Mouse (Mus musculus) embryonic facial prominence, embryonic 11.5 days (tissue): ENCODE results near the gene Bdkrb1. TPM values are rescaled to one million over a fixed set of nuclear protein-coding genes. Genes with fewer than 3 reads are reported as not detected.

Experiments
- ATAC-seq: fragments of 200-750 bp; cut with Nextera tagmentation; replicated peaks from 2 replicates; pipeline ENCODE4 v1.8.0; 2017; ENCODE audit warnings: low read depth; ENCODE audit not compliant: insufficient number of reproducible peaks, low FRiP score, low TSS enrichment
- DNase-seq: peaks from one replicate; pipeline ENCODE4 v3.0.0-alpha.2; 2015; ENCODE audit warnings: low spot score
- H3K27ac ChIP-seq: fragments of 300-500 bp; sonication (generic); replicated peaks from 2 replicates; pipeline ENCODE4 v1.5.1; 2014; ENCODE audit warnings: mild to moderate bottlenecking, low read depth, low read length, control low read depth
- H3K27me3 ChIP-seq: fragments of 300-500 bp; sonication (generic); 2 replicates; pipeline ENCODE4 v1.6.1; 2014; ENCODE audit warnings: mild to moderate bottlenecking, low read length, moderate library complexity, mixed read lengths; ENCODE audit not compliant: control insufficient read depth, insufficient read depth
- H3K36me3 ChIP-seq: fragments of 300-500 bp; sonication (generic); replicated peaks from 2 replicates; pipeline ENCODE4 v1.6.1; 2014; ENCODE audit warnings: low read depth, mild to moderate bottlenecking, low read length, moderate library complexity, mixed read lengths; ENCODE audit not compliant: control insufficient read depth, insufficient read depth
- H3K4me1 ChIP-seq: fragments of 300-500 bp; sonication (generic); 2 replicates; pipeline ENCODE4 v1.6.1; 2014; ENCODE audit warnings: low read length, mixed read lengths; ENCODE audit not compliant: control insufficient read depth, insufficient read depth
- H3K4me2 ChIP-seq: fragments of 300-500 bp; sonication (generic); 2 replicates; pipeline ENCODE4 v1.6.1; 2014; ENCODE audit warnings: low read depth, mild to moderate bottlenecking, control low read depth, low read length, moderate library complexity
- H3K4me3 ChIP-seq: fragments of 300-500 bp; sonication (generic); 2 replicates; pipeline ENCODE4 v1.5.1; 2014; ENCODE audit warnings: low read depth, low read length, control low read depth
- H3K9ac ChIP-seq: fragments of 300-500 bp; sonication (generic); replicated peaks from 2 replicates; pipeline ENCODE4 v1.6.1; 2014; ENCODE audit warnings: mild to moderate bottlenecking, control low read depth, low read length
- H3K9me3 ChIP-seq: fragments of 300-500 bp; sonication (generic); replicated peaks from 2 replicates; pipeline ENCODE4 v1.6.1; 2016; ENCODE audit warnings: mild to moderate bottlenecking, low read length, inconsistent platforms, mixed read lengths; ENCODE audit not compliant: control insufficient read depth
- WGBS: fragments of 180-500 bp; shearing (Covaris S2); extraction: QIAGEN DNeasy Blood & Tissue Kit; methylation state at CpG from one replicate; pipeline ENCODE4 v1.1.7; 2014; 5-methylcytosine and 5-hydroxymethylcytosine counted together
- polyA plus RNA-seq: library from polyadenylated mRNA; unstranded; fragments of >200 nt; fragmentation: Nextera tagmentation; extraction: Ambion mirVana; gene quantifications from 2 replicates; pipeline ENCODE4 v1.2.1, GENCODE M21; 2014

Gene Bdkrb1
- polyA plus RNA-seq, 1 experiment from 2014 or later, result 0.17 TPM

DNA sequence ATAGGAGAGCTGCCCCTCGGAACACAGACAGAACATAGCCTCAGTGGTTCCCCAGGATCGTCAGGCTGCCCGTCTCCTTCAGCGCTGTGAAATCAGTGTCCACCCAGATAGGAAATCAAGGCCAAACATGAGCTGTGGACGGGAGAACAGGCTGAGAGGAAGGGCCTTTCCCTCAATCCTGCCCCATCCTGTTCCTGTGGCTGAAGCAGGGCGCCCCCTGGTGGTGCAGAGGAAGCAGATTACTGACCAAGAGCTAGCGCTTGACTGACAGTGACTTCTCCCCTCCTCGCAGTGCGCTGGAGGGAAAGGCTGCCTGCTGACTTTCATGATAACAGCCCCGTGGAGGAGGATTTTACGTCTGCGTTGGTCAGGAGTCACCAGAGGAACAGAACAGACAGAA, 18.0 kb upstream of the Bdkrb1 start:
- ATAC-seq, result no peak

DNA sequence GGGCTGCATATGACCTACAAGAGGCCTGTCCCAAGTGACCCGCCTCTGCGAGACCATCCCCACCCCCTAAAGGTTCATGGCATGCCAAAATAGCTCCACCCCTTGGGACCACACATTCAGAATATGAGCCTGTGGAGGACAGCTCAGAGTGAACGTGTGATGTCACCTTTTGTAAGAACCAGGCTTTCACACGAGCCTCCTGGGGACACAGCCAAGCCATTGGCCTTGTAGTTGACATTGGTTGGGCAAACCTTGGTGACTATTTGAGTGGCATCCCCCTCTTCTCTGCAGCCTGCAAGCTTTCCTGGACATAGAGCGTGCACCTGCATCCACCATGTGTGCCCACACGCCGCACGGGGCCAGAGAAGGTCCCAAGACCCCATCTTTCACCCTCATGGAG, 15.4 kb upstream of the Bdkrb1 start:
- Histone ChIP-seq H3K9me3 (no peaks in the 10 kb centered on the region), H3K4me1 (no peaks in the 10 kb centered on the region), H3K4me2 (no peak overlapping the region), H3K4me3 (no peak overlapping the region), H3K36me3 (no peaks in the 10 kb centered on the region), H3K27me3 (no peaks in the 10 kb centered on the region), H3K27ac (no peak overlapping the region), H3K9ac (no peak overlapping the region)
- DNase-seq (no peak), ATAC-seq (no peak)
- WGBS, result 86% methylated on average over 8 of the region's 8 CpGs

More for the DNA sequence above, 18.0 kb upstream of the Bdkrb1 start:
- Histone ChIP-seq H3K4me3 (no peak overlapping the region), H3K9ac (no peak overlapping the region), H3K9me3 (no peaks in the 10 kb centered on the region), H3K36me3 (no peaks in the 10 kb centered on the region), H3K4me2 (no peak overlapping the region), H3K27me3 (no peaks in the 10 kb centered on the region), H3K27ac (no peak overlapping the region), H3K4me1 (no peaks in the 10 kb centered on the region)
- peak; percentile 79 for DNase-seq
- 18% methylated on average over 12 of the region's 12 CpGs for WGBS

DNA sequence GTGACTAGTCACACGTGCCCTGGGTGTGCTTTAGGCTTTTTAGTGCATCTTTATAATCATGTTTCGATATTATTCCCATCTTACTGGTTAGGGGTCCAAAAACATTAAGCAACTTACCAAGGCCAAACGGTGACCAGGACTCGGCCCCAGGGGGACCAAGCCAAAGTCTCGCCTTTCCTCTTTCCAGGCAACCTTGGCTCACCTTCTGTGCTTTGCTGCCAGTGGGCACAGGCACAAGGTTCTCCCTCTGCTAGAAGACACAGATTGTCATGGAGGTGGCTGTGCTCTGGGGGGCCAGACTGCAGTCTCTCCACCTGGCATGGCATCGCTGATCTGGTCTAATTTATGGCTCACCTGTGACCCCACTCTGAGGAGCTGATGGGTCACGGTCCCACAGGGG, 12.1 kb upstream of the Bdkrb1 start:
- Histone ChIP-seq H3K4me2 (no peak overlapping the region), H3K27me3 (no peaks in the 10 kb centered on the region), H3K9me3 (no peaks in the 10 kb centered on the region), H3K36me3 (no peaks in the 10 kb centered on the region), H3K27ac (no peak overlapping the region), H3K4me1 (no peaks in the 10 kb centered on the region; the same call in 1 of the 2 replicates), H3K9ac (no peak overlapping the region), H3K4me3 (no peak overlapping the region)
- 77% methylated on average over 7 of the region's 7 CpGs for WGBS
- DNase-seq (no peak), ATAC-seq (no peak)

DNA sequence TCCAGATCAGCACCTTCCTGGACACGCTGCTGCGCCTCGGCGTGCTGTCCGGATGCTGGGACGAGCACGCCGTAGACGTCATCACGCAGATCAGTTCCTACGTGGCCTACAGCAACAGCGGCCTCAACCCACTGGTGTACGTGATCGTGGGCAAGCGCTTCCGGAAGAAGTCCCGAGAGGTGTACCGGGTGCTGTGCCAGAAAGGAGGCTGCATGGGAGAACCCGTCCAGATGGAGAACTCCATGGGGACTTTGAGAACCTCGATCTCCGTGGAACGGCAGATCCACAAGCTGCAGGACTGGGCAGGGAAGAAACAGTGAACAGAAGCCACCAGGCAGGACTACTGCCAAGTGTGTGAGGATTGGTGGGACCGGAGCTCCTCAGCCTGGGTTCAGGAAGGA, 10.5 kb upstream of the Bdkrb1 start:
- WGBS, result 97% methylated on average over 23 of the region's 23 CpGs
- Histone ChIP-seq H3K4me1 (no peaks in the 10 kb centered on the region; the same call in 1 of the 2 replicates), H3K9ac (no peak overlapping the region), H3K27me3 (no peaks in the 10 kb centered on the region), H3K4me3 (no peak overlapping the region), H3K9me3 (no peaks in the 10 kb centered on the region), H3K27ac (no peak overlapping the region), H3K4me2 (no peak overlapping the region), H3K36me3 (no peaks in the 10 kb centered on the region)
- ATAC-seq (no peak), DNase-seq (no peak)

DNA sequence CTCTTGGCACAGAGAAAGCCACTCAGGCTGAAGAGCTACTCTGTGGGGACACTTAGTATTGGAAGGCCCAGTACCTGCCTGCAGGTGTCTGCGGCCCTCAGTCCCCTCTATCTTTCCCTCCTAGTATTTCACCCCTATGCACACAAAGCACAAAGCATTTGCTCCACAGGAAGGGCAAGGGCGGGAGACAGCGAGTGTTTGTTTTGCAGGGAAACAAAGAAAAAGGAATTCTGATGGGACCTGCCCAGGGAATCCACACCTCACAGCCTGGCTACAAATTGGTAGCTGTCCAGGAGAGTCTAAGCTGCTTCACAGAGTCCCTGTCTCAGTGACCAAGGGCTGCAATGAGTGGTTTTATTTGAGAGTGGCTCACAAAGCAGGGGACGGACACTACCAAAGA, 9.4 kb upstream of the Bdkrb1 start:
- no peaks in the 10 kb centered on the region for H3K9me3 ChIP-seq
- H3K4me3 ChIP-seq, result no peak overlapping the region
- no peaks in the 10 kb centered on the region for H3K27me3 ChIP-seq
- H3K27ac ChIP-seq, result no peak overlapping the region
- ATAC-seq (no peak), DNase-seq (no peak)
- H3K36me3 ChIP-seq, result no peaks in the 10 kb centered on the region
- no peaks in the 10 kb centered on the region; the same call in 1 of the 2 replicates for H3K4me1 ChIP-seq
- H3K4me2 ChIP-seq, result no peak overlapping the region
- 57% methylated on average over 4 of the region's 4 CpGs for WGBS
- H3K9ac ChIP-seq, result no peak overlapping the region

DNA sequence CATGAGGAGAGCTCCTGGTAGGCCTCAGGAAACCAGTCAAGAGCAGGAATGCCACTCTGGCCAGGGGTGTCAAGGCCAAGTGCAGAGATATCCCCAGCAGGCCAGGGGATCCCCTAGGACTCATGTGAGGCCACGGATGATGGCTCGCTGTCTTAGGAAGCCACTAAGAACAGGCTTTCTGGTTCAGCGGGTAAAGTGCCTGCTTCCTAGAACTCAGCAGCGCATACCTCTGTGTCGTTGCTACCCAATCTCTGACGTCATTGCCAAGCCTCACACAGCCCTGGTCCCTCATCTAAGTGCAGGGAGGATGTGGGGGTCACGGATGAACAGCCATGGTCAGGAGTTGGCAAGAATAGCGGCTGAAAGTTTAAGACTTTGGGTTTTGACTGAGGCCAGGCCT, 5.8 kb upstream of the Bdkrb1 start:
- no peak for DNase-seq
- 89% methylated on average over 8 of the region's 8 CpGs for WGBS
- ATAC-seq, result no peak

DNA sequence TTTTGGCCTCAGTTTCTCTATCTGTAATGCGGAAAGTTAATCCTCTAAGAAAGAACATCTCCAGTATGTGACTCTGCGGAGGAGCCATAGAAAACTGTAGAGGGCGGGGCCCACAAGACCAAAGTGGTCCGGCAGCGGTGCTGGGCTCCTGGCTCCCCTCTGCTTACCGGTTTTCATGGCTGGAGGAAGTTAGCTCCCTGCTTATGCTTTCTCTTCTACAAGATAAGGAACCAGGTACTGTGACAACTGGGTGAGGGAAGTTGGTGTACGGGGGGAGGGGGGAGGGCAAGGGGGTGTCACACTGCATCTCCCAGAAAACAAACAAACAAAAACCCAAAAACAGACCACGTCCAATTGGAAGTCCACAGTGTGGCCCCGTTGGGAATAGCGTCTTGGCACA, 4.4 kb upstream of the Bdkrb1 start:
- H3K4me2 ChIP-seq, result no peak overlapping the region
- no peaks in the 10 kb centered on the region for H3K36me3 ChIP-seq
- no peak overlapping the region for H3K4me3 ChIP-seq
- no peak overlapping the region for H3K27ac ChIP-seq
- H3K9me3 ChIP-seq, result no peaks in the 10 kb centered on the region
- H3K27me3 ChIP-seq, result no peaks in the 10 kb centered on the region
- ATAC-seq (no peak), DNase-seq (no peak)
- WGBS, result 78% methylated on average over 10 of the region's 10 CpGs
- no peaks in the 10 kb centered on the region; the same call in 1 of the 2 replicates for H3K4me1 ChIP-seq
- H3K9ac ChIP-seq, result no peak overlapping the region

More for the DNA sequence above, 5.8 kb upstream of the Bdkrb1 start:
- no peak overlapping the region for H3K9ac ChIP-seq
- H3K27ac ChIP-seq, result no peak overlapping the region
- no peaks in the 10 kb centered on the region for H3K36me3 ChIP-seq
- no peaks in the 10 kb centered on the region; the same call in 1 of the 2 replicates for H3K4me1 ChIP-seq
- H3K4me2 ChIP-seq, result no peak overlapping the region
- H3K4me3 ChIP-seq, result no peak overlapping the region
- no peaks in the 10 kb centered on the region for H3K27me3 ChIP-seq
- H3K9me3 ChIP-seq, result no peaks in the 10 kb centered on the region

DNA sequence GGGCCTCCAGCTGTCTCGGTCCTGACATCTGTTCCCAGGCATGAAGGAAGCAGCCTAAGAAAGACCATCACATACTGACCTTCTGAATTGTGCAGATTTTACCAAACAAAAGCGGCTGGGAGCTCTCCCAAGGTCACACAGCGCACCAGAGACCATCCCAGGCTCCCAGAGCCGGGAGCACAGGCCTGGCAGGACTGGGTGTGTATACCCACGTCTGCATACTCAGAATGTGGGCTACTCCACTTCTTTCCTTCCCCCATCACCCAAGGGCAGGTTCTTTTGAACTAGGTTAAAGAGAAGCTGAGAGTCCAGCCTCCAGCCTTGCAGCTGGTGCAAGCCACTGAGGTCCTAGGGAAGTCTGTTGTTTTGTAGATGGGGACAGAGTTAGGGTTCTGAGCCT, 3.8 kb upstream of the Bdkrb1 start:
- WGBS, result 40% methylated on average over 5 of the region's 5 CpGs
- no peak overlapping the region for H3K27ac ChIP-seq
- H3K36me3 ChIP-seq, result no peaks in the 10 kb centered on the region
- H3K4me2 ChIP-seq, result no peak overlapping the region
- no peaks in the 10 kb centered on the region for H3K9me3 ChIP-seq
- ATAC-seq (no peak), DNase-seq (no peak)
- no peak overlapping the region for H3K9ac ChIP-seq
- no peaks in the 10 kb centered on the region for H3K4me1 ChIP-seq
- no peaks in the 10 kb centered on the region for H3K27me3 ChIP-seq
- H3K4me3 ChIP-seq, result no peak overlapping the region
